Mouse (Mus musculus) heart, postnatal 0 days (tissue): ENCODE measurements around the gene Rsph6a. TPM values are rescaled to one million over a fixed set of nuclear protein-coding genes. Genes with fewer than 3 reads are reported as not detected.

Source experiments
- ATAC-seq: fragments of 200-750 bp; cut with Nextera tagmentation; 2 replicates; pipeline ENCODE4 v1.8.0; 2017; ENCODE audit warnings: low read depth, moderate number of reproducible peaks, moderate library complexity; ENCODE audit not compliant: insufficient read depth
- DNase-seq: peaks from one replicate; pipeline ENCODE4 v3.0.0-alpha.2; 2016; ENCODE audit warnings: low spot score
- H3K27ac ChIP-seq: fragments of 300-500 bp; sonication (generic); 2 replicates; pipeline ENCODE4 v1.5.1; 2014; ENCODE audit warnings: low read depth, mild to moderate bottlenecking
- H3K27me3 ChIP-seq: fragments of 300-500 bp; sonication (generic); 2 replicates; pipeline ENCODE4 v1.6.1; 2014; ENCODE audit warnings: low read length, mixed read lengths; ENCODE audit not compliant: control insufficient read depth, insufficient read depth
- H3K36me3 ChIP-seq: fragments of 300-500 bp; sonication (generic); replicated peaks from 2 replicates; pipeline ENCODE4 v1.6.1; 2014; ENCODE audit warnings: low read length, mixed read lengths; ENCODE audit not compliant: control insufficient read depth, insufficient read depth
- H3K4me1 ChIP-seq: fragments of 300-500 bp; sonication (generic); 2 replicates; pipeline ENCODE4 v1.6.1; 2014; ENCODE audit warnings: antibody characterized with exemption; ENCODE audit not compliant: control insufficient read depth, insufficient read depth
- H3K4me2 ChIP-seq: fragments of 300-500 bp; sonication (generic); 2 replicates; pipeline ENCODE4 v1.6.1; 2014; ENCODE audit warnings: low read depth, mild to moderate bottlenecking, low read length, moderate library complexity
- H3K4me3 ChIP-seq: fragments of 300-500 bp; sonication (generic); 2 replicates; pipeline ENCODE4 v1.5.1; 2014; ENCODE audit warnings: low read depth, low read length
- H3K9ac ChIP-seq: fragments of 300-500 bp; sonication (generic); replicated peaks from 2 replicates; pipeline ENCODE4 v1.6.1; 2014; ENCODE audit warnings: low read depth, low read length, mixed read lengths
- H3K9me3 ChIP-seq: fragments of 300-500 bp; sonication (generic); replicated peaks from 2 replicates; pipeline ENCODE4 v1.6.1; 2016; ENCODE audit warnings: low read length; ENCODE audit not compliant: control insufficient read depth
- CTCF ChIP-seq: IDR thresholded peaks from 2 replicates; pipeline ENCODE4 v1.5.1; 2016; ENCODE audit warnings: antibody characterized with exemption, control low read depth, low read depth
- EP300 ChIP-seq: IDR thresholded peaks from 2 replicates; pipeline ENCODE4 v1.6.1; 2016; ENCODE audit warnings: antibody characterized with exemption, low read depth
- WGBS: fragments of 180-500 bp; shearing (Covaris S2); extraction: QIAGEN DNeasy Blood & Tissue Kit; methylation state at CpG from one replicate; pipeline ENCODE4 v1.1.7; 2014; 5-methylcytosine and 5-hydroxymethylcytosine counted together
- polyA plus RNA-seq: library from polyadenylated mRNA; unstranded; fragments of >200 nt; fragmentation: Nextera tagmentation; extraction: Ambion mirVana; gene quantifications from 2 replicates; pipeline ENCODE4 v1.2.1, GENCODE M21; 2015
- total RNA-seq: library from RNA; depleted of rRNA; stranded (reverse); fragments of >200 nt; gene quantifications from 2 replicates; pipeline ENCODE4 v1.2.3, GENCODE M21; 2014; ENCODE audit warnings: low replicate concordance

The Rsph6a gene
- total and polyA plus RNA-seq, 2 experiments from 2014 or later: not detected

- peak; percentile 43 for DNase-seq
- Histone ChIP-seq H3K36me3 (0 out of 2 replicates have a peak, but pooled peaks cover under 1% of the 10 kb centered on the region), H3K9me3 (no peaks in the 10 kb centered on the region), H3K9ac (peak overlapping the region; percentile 56), H3K4me2 (peak overlapping the region; percentile 65), H3K27me3 (no peaks in the 10 kb centered on the region), H3K4me1 (0 out of 2 replicates have a peak, but pooled peaks cover 6% of the 10 kb centered on the region), H3K27ac (peak overlapping the region; percentile 55), H3K4me3 (peak overlapping the region; percentile 38)
- WGBS: 1% methylated on average over 31 of the region's 31 CpGs
- peak; percentile 66 for ATAC-seq
- TF ChIP-seq CTCF: no peak
- TF ChIP-seq EP300: 0 out of 2 replicates have a peak, but pooled peaks have one; percentile 19
Observed at GRCm38 (mm10) chr7:19012025-19012621, 42.4 kb upstream of the Rsph6a start.

GRCm38 (mm10) chr7:19012882-19013281 lies 41.6 kb upstream of the Rsph6a start:
- DNase-seq (no peak), ATAC-seq (no peak)
- Histone ChIP-seq H3K9me3 (no peaks in the 10 kb centered on the region), H3K4me1 (0 out of 2 replicates have a peak, but pooled peaks cover 6% of the 10 kb centered on the region), H3K27me3 (no peaks in the 10 kb centered on the region), H3K4me3 (no peak overlapping the region), H3K27ac (no peak overlapping the region), H3K4me2 (no peak overlapping the region), H3K36me3 (no peaks in the 10 kb centered on the region), H3K9ac (peak overlapping the region; percentile 56; the same call in 1 of the 2 replicates)
- WGBS: 36% methylated on average over 2 of the region's 2 CpGs
- TF ChIP-seq EP300 (no peak), CTCF (no peak)

GRCm38 (mm10) chr7:19014452-19014851 lies 40.0 kb upstream of the Rsph6a start:
- no peak overlapping the region for H3K9ac ChIP-seq
- no peak overlapping the region for H3K4me3 ChIP-seq
- TF ChIP-seq CTCF (no peak), EP300 (no peak)
- WGBS: 54% methylated on average over 15 of the region's 15 CpGs
- no peaks in the 10 kb centered on the region for H3K9me3 ChIP-seq
- 0 out of 2 replicates have a peak, but pooled peaks cover 6% of the 10 kb centered on the region for H3K27me3 ChIP-seq
- no peaks in the 10 kb centered on the region for H3K36me3 ChIP-seq
- H3K27ac ChIP-seq: no peak overlapping the region
- ATAC-seq (no peak), DNase-seq (no peak)
- H3K4me1 ChIP-seq: 0 out of 2 replicates have a peak, but pooled peaks cover 6% of the 10 kb centered on the region
- no peak overlapping the region for H3K4me2 ChIP-seq

- Histone ChIP-seq H3K4me1 (0 out of 2 replicates have a peak, but pooled peaks cover 6% of the 10 kb centered on the region), H3K27me3 (peaks cover 21% of the 10 kb centered on the region), H3K36me3 (no peaks in the 10 kb centered on the region), H3K9ac (no peak overlapping the region), H3K9me3 (no peaks in the 10 kb centered on the region), H3K4me3 (no peak overlapping the region), H3K27ac (no peak overlapping the region), H3K4me2 (no peak overlapping the region)
- TF ChIP-seq EP300 (no peak), CTCF (no peak)
- no peak for DNase-seq
- 85% methylated on average over 4 of the region's 4 CpGs for WGBS
- no peak for ATAC-seq
Observed at GRCm38 (mm10) chr7:19016042-19016441, 38.4 kb upstream of the Rsph6a start.

GRCm38 (mm10) chr7:19017909-19018308 lies 36.6 kb upstream of the Rsph6a start:
- Histone ChIP-seq H3K27ac (no peak overlapping the region), H3K9ac (no peak overlapping the region), H3K4me3 (no peak overlapping the region), H3K27me3 (peaks cover 39% of the 10 kb centered on the region), H3K9me3 (no peaks in the 10 kb centered on the region), H3K4me1 (no peaks in the 10 kb centered on the region), H3K36me3 (no peaks in the 10 kb centered on the region), H3K4me2 (no peak overlapping the region)
- TF ChIP-seq CTCF (no peak), EP300 (no peak)
- 88% methylated on average over 7 of the region's 7 CpGs for WGBS
- ATAC-seq: no peak
- no peak for DNase-seq
